Mouse (Mus musculus): Measurements from ENCODE around the gene Mycs. TPM values are rescaled to one million over a fixed set of nuclear protein-coding genes. Genes with fewer than 3 reads are reported as not detected.

Gene Mycs
- not detected in 2 replicates for polyA plus RNA-seq (2012; rRNA removed; ENCODE audit: low replicate concordance)

GRCm38 (mm10) chrX:5469165-5469564 lies at the start of gene Mycs:
Gene Mycs (minus strand): TSS chrX:5469265.

Other genes starting within 250 kb of the Mycs start
- gene Btbd35f7, start 199.8 kb upstream of the Mycs start, polyA plus RNA-seq (2012; rRNA removed; ENCODE audit: low replicate concordance) = not detected in 2 replicates